Mouse (Mus musculus) neutrophil, adult 5-6 weeks (primary cell): Measurements from ENCODE around the gene Hsph1. TPM values are rescaled to one million over a fixed set of nuclear protein-coding genes. Genes with fewer than 3 reads are reported as not detected.

Experiments
- ATAC-seq: fragments of 151-379, 151-347 bp; 2 replicates; pipeline ENCODE4 v1.8.0; 2017; ENCODE audit warnings: mild to moderate bottlenecking, moderate TSS enrichment; ENCODE audit not compliant: insufficient number of reproducible peaks, poor library complexity, low FRiP score, severe bottlenecking; ENCODE audit errors: extremely low read depth
- total RNA-seq: library from RNA; stranded (forward); fragments of 200-1000 nt; gene quantifications from 2 replicates; pipeline ENCODE4 v1.2.3, GENCODE M21; 2017

The Hsph1 gene
- total RNA-seq, 1 experiment from 2014 or later: 26.4 TPM

GRCm38 (mm10) chr5:149607083-149607720 lies 29.0 kb downstream of the Hsph1 start:
- no peak for ATAC-seq

DNA sequence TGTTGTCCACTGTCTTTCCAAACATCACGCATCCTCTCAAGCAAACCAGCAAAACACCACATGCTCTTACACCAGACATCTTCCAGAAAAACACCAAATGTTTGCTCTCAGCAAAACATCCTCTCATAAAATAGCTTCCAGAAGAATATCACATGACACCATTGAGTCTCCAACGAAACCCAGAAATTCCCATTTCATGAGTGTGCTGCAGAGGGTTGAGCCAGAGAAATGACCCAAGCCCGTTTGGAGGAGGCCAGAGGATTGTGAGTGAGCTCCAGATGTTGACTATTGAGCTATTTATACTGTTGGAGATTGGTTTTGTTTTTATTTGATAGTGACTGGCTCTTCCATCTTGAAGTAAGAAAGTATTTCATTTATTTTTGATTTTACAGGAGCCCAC lies 32.9 kb downstream of the Hsph1 start:
- no peak for ATAC-seq

DNA sequence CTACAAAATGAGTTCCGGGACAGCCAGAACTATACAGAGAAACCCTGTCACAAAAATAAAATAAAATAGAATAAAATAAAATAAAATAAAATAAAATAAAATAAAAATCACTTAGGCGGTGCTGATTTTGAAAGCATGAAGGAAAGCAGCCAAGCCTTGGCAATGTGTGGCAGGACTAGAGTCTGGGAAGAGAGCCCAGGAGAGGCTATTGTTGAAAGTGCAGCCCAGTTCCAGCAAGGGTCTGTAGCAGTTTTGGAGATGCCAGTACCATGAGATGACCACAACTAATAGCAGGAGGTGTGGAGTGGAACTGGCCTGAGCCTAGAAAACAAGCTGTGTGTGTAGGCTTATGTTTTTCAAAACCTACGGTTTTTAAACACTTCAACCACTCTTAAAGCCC lies 34.2 kb downstream of the Hsph1 start:
- no peak for ATAC-seq

GRCm38 (mm10) chr5:149597351-149597750 lies 38.8 kb downstream of the Hsph1 start:
- ATAC-seq: no peak

- no peak for ATAC-seq
Measured at GRCm38 (mm10) chr5:149594215-149594614, 42.0 kb downstream of the Hsph1 start.

- no peak for ATAC-seq
Measured at GRCm38 (mm10) chr5:149589932-149590331, 46.2 kb downstream of the Hsph1 start.

DNA sequence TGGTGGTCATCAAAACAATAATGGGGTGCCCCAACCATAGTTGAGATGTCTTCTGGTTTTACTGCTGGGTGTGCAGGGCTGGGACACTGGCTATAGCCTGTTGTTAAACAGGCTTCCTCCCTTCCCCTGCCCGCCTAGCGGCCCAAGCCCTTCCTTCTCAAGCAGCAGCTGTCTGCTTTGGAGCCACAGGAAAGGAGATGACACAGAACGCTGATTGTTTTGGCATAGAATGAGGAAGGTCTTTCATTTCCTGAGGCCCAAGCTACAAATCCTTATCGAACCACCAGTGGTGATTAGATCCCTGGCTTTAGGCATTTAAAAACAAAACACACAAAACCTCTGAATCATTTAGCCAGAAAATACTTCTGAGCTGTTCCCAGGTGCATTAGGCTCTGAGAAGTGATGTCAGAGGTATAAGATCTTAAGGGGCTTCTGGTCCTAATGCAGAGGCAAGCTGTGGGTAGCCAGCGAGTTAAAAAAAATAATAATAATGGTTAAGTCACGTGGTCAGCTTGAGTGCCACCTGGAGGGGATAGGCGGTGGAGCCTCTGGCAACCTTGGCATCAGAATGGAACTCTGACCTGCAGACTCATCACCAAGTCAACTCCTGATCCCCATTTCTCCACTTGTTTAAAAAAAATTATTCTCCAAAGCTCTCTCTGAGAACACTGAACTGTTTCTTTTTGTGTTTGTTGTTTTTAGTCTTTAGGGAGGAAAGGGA lies 47.2 kb downstream of the Hsph1 start:
- no peak for ATAC-seq

GRCm38 (mm10) chr5:149587327-149587895 lies 48.8 kb downstream of the Hsph1 start:
- no peak for ATAC-seq

GRCm38 (mm10) chr5:149585910-149586309 lies 50.3 kb downstream of the Hsph1 start:
- ATAC-seq: no peak

DNA sequence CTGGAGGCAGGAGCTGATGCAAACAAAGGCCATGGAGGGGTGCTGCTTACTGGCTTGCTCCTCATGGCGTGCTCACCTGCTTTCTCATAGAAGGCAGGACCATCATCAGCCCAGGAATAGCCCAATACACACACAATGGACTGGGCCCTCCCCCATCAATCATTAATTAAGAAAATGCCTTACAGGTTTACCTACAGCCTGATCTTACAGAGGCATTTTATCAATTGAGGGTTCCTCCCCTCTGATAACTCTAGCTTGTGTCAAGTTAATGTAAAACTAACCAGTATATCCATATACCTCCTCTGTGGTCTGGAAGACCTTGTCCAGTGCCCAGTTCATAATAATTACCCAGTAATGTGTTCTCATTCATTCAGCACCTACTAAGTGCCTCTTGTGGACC lies 50.9 kb downstream of the Hsph1 start:
- ATAC-seq: no peak

- no peak for ATAC-seq
Measured at GRCm38 (mm10) chr5:149584154-149584655, 52.0 kb downstream of the Hsph1 start.

DNA sequence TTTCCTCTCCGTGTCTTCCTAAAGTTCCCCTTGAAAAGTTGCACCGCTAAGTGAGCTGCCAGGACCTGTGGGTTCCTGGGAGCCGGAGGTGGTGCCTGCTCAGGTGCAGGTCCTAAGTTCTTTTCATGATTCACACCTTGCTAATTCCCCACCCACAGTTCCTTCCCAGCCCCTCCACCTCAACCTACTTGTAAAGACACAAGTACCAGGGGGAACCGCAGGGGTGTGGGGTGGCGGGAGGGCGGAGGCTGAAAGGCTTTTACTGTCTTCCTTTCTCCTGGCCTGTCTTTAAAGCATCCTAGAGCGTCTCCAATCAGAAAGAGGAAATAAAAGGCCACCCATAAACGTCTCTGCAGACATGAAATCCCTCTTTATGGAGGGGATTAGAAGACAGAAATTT lies 52.7 kb downstream of the Hsph1 start:
- ATAC-seq: no peak

GRCm38 (mm10) chr5:149582642-149583262 lies 53.4 kb downstream of the Hsph1 start:
- no peak for ATAC-seq

GRCm38 (mm10) chr5:149577449-149577848 lies 58.7 kb downstream of the Hsph1 start:
- ATAC-seq: no peak

DNA sequence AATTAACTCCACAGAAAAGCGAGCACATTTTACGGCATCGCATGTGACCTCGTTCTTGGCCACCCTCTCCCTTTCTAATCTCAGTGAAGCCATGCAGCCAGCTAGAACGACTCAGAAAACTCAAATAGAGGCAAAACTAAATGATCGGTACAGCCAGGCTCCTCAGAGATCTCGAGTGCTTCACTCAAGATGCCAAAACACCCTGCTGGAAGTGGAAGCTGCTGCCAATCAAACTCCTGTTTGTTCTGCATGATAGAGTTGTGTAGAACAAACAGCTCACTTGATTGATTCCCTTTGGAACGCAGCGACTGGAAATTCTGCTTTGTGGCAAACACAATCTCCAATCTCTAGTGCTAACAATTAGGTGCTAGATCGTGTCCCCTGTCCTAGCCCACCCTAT lies 59.2 kb downstream of the Hsph1 start:
- no peak for ATAC-seq

GRCm38 (mm10) chr5:149568993-149569392 lies 67.2 kb downstream of the Hsph1 start:
- ATAC-seq: no peak

DNA sequence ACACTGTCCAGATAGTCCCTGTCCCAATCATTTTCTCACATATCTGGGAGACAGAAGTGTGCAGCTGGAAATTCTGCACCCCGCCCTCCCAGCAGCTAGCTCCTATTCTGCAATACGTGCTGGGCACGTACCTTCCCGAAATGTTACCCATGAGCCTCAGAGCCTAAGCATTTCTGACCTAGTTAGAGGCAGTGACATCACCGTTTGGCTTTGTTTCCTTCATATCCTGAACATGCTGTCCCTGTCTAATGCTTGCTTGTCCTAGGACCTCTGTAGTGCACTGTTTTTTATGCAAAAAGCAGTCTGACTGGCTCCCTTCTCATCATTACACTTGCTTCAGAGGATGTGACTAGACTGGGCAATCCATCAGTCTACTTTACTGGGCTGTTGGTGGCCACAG lies 69.2 kb downstream of the Hsph1 start:
- ATAC-seq: no peak

DNA sequence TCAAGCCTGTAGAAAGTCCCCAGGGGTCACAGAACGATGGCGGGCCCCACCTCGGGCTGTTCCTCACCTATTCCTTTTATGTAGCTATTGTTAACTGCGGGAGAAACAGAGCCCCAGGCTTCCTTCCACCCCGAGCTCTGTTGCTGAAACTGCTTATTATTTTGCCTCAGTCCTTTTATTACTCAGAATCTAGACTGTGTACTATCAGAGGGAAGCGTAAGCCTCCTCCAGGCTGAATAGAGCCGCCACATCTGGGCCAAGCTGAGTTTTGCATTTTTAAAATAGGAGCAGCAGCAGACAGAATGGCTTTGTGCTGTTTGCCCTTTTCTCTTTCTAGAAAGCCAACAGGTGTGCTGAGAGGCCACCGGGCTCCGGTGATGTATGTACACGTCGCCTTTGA lies 70.2 kb downstream of the Hsph1 start:
- ATAC-seq: no peak
